Mouse (Mus musculus): ENCODE measurements around the gene Ephx3.

DNA sequence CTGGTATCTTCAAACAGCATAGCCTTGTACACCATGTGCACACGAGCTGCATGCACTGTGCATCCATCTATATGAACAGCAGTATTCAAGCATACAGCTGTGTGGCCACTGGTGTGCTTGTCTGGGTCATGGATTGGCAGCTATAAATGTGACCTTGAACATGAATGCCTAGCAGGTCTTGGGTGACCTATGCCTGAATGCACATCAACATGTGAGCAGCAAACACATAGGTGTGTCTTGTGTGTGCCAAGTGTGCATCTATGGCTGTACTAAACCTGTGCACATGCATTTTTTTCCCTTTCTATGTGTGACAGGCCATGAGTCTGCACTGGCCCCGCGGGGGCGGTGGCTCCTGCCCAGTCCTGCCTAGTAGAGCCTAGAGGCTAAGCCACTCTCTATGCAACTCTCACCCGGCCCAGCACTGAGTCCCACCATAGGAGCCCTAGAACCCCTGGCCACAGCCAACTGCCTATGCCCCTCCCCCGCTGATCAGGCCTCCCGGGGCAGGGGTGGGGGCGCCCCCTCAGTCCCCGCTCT lies 24.0 kb downstream of the Ephx3 start:
- TF ChIP-seq POLR2A (IDR thresholded peaks at IDR 0.05; ENCODE audit: insufficient read depth, low read depth, low read length) (no peak), EP300 (IDR thresholded peaks at IDR 0.05; ENCODE audit: insufficient read depth, low read depth, low read length) (no peak), CTCF (IDR thresholded peaks at IDR 0.05) (no peak)

Measured in heart, adult 2 months (tissue).